In the genomic region with DNA sequence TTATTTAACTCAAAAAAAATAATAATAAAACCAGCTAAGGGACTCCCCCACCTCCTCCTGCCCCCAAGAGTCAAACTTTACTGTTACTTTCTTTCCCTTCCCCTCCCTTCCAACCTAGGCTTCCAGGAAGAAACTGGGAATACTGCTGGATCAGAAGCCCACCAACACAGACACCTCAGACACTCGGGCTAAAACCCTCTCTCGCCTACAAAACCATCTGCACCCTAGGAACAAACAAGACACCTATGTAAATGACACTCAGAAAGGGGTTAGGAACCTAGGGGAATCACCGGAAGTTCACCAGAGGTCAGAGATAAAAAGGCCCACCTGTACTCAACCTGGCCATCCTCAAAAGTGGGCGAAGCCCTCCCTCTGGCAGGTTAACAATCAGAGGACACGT, we compare ENCODE assay signal across 14 mouse cellular contexts. TPM values are rescaled to one million over a fixed set of nuclear protein-coding genes. Genes with fewer than 3 reads are reported as not detected.
DNase-seq lines count a peak whose midpoint lies in the region; ATAC-seq and TF ChIP-seq lines count a peak whose summit lies in the region.
"Had no signal": no experiment of that assay in that cellular context is flagged by ENCODE, and none has a peak within 500 bp of the region (broad histone marks: within the 10 kb centered on the region; RNA-seq: fewer than 3 reads in every experiment).

No protein-coding gene starts in this region.

- H3K36me3 ChIP-seq in heart, embryonic 10.5 days, result no peaks in the 10 kb centered on the region
- H3K36me3 ChIP-seq in hindbrain, embryonic 11.5 days (ENCODE audit: control insufficient read depth, insufficient read depth, low read length), result no peaks in the 10 kb centered on the region
- H3K36me3 ChIP-seq: liver, embryonic 13.5 days had no signal

- no peak for DNase-seq in heart, embryonic 10.5 days (ENCODE audit: low spot score)
- no peak for DNase-seq in heart, postnatal 25 days (ENCODE audit: low spot score)
- no peak for DNase-seq in layer of hippocampus, adult 2 months (ENCODE audit: low spot score in 2 of 2)
- no peak for DNase-seq in layer of hippocampus, postnatal 10 days (ENCODE audit: low spot score in 2 of 2)
- peak; percentile 67 for DNase-seq in A20 (ENCODE audit: low read depth, low spot score)
- DNase-seq in induced T-regulatory cell, adult 2 months (ENCODE audit: low read depth), result peak; percentile 33
- no peak for DNase-seq in hindbrain, embryonic 11.5 days (ENCODE audit: low spot score)
- DNase-seq: liver, embryonic 13.5 days; retina, postnatal 1 day had no signal

- H3K4me1 ChIP-seq in heart, embryonic 10.5 days, result peaks cover 53% of the 10 kb centered on the region
- H3K4me1 ChIP-seq in hindbrain, embryonic 11.5 days (replicated peaks; ENCODE audit: control insufficient read depth, insufficient read depth, low read length), result no peaks in the 10 kb centered on the region
- H3K4me1 ChIP-seq: liver, embryonic 13.5 days had no signal

- H3K27me3 ChIP-seq in heart, embryonic 10.5 days (ENCODE audit: insufficient read depth, poor library complexity, severe bottlenecking), result no peaks in the 10 kb centered on the region
- H3K27me3 ChIP-seq in hindbrain, embryonic 11.5 days (ENCODE audit: control insufficient read depth, insufficient read depth, low read length), result no peaks in the 10 kb centered on the region
- H3K27me3 ChIP-seq: embryonic facial prominence, embryonic 13.5 days; forebrain, embryonic 13.5 days; liver, embryonic 13.5 days had no signal

- H3K27ac ChIP-seq in heart, embryonic 10.5 days, result peak overlapping the region; percentile 82
- peak overlapping the region; percentile 83 for H3K27ac ChIP-seq in layer of hippocampus, adult 2 months
- H3K27ac ChIP-seq in hindbrain, embryonic 11.5 days (ENCODE audit: low read depth, low read length), result no peak overlapping the region
- H3K27ac ChIP-seq: forebrain, embryonic 13.5 days; liver, embryonic 13.5 days had no signal

- no peak for TF ChIP-seq CTCF in layer of hippocampus, adult 2 months (conservative IDR thresholded peaks at IDR 0.05)

- no peak for ATAC-seq in CD4-positive, CD25-positive, alpha-beta regulatory T cell, adult 4 months
- ATAC-seq in hindbrain, embryonic 11.5 days (ENCODE audit: low FRiP score), result no peak
- ATAC-seq: forebrain, embryonic 13.5 days; hindbrain, embryonic 16.5 days; midbrain, embryonic 16.5 days had no signal

- no peak overlapping the region for H3K9ac ChIP-seq in hindbrain, embryonic 11.5 days (ENCODE audit: low read depth, low read length)
- H3K9ac ChIP-seq: embryonic facial prominence, embryonic 13.5 days; forebrain, embryonic 13.5 days; liver, embryonic 13.5 days had no signal

- no peaks in the 10 kb centered on the region for H3K9me3 ChIP-seq in heart, embryonic 10.5 days
- no peaks in the 10 kb centered on the region for H3K9me3 ChIP-seq in hindbrain, embryonic 11.5 days (ENCODE audit: control insufficient read depth, low read length)
- H3K9me3 ChIP-seq: embryonic facial prominence, embryonic 13.5 days; forebrain, embryonic 13.5 days; liver, embryonic 13.5 days had no signal

- H3K4me3 ChIP-seq in heart, embryonic 10.5 days, result no peak overlapping the region
- no peak overlapping the region for H3K4me3 ChIP-seq in layer of hippocampus, adult 2 months
- no peak overlapping the region for H3K4me3 ChIP-seq in hindbrain, embryonic 11.5 days (ENCODE audit: low read depth, low read length)
- H3K4me3 ChIP-seq: embryonic facial prominence, embryonic 13.5 days; forebrain, embryonic 13.5 days; liver, embryonic 13.5 days had no signal

- H3K4me2 ChIP-seq in hindbrain, embryonic 11.5 days (replicated peaks; ENCODE audit: low read depth, low read length), result no peak overlapping the region
- H3K4me2 ChIP-seq: embryonic facial prominence, embryonic 13.5 days; forebrain, embryonic 13.5 days; liver, embryonic 13.5 days had no signal

- WGBS in heart, embryonic 10.5 days, result 54% methylated on average over 5 of the region's 5 CpGs
- 69% methylated on average over 5 of the region's 5 CpGs for WGBS in hindbrain, embryonic 11.5 days

- intact Hi-C loops in heart, postnatal 25 days (cut with DNase I), result no loop called here

RNA-seq across cellular contexts. Expression of gene Sorl1, which starts 15.0 kb away (rescaled TPM):
- polyA plus RNA-seq in heart, embryonic 10.5 days (2016; fragmentation: Nextera tagmentation; extraction: Ambion mirVana), result 6.8 and 12.6 TPM in 2 replicates
- 10 to 100 TPM; 11.1 to 15.5 TPM for total RNA-seq in heart, postnatal 25 days (2021)
- total RNA-seq in layer of hippocampus, adult 2 months (2021), result 100 to 1,000 TPM; 196 to 197 TPM
- total RNA-seq in layer of hippocampus, postnatal 10 days (2021), result 10 to 100 TPM; 79.0 to 86.0 TPM
- polyA plus RNA-seq in CD4-positive, CD25-positive, alpha-beta regulatory T cell, adult 4 months (2017; shearing (Covaris generic)), result 10 to 100 TPM; 26.9 to 33.5 TPM
- 7.4 and 7.6 TPM in 2 replicates for polyA plus RNA-seq in hindbrain, embryonic 11.5 days (2014; fragmentation: Nextera tagmentation; extraction: Ambion mirVana)

Comparison
In these comparisons a context has a peak if more than half of its experiments do, and no peak if none do; other contexts are left out.
1. DNase-seq: peak in A20 (single experiment) and induced T-regulatory cell, adult 2 months (single experiment); none in heart, embryonic 10.5 days (single experiment), heart, postnatal 25 days (single experiment), layer of hippocampus, adult 2 months (0 of 2), layer of hippocampus, postnatal 10 days (0 of 2) and hindbrain, embryonic 11.5 days (single experiment).
2. RNA of gene Sorl1, which starts 15.0 kb away (total RNA-seq): 196 to 197 TPM in layer of hippocampus, adult 2 months and 79.0 to 86.0 TPM in layer of hippocampus, postnatal 10 days; 11.1 to 15.5 TPM in heart, postnatal 25 days; every median in the first group is over 4 times any median in the second.